Mouse (Mus musculus) small intestine, adult 2 months (tissue): Measurements from ENCODE around the gene Rcor2.

Experiments
- CTCF ChIP-seq: fragments of 200-500 bp; IDR thresholded peaks from 2 replicates; pipeline ENCODE4 v1.5.1; 2012; ENCODE audit warnings: low read depth, mild to moderate bottlenecking, control low read depth, inconsistent platforms, low read length, moderate library complexity, mixed read lengths; ENCODE audit not compliant: insufficient replicate concordance, insufficient read length; ENCODE audit errors: extremely low read depth
- POLR2A ChIP-seq: fragments of 200-500 bp; IDR thresholded peaks from 2 replicates; pipeline ENCODE4 v1.6.1; 2012; ENCODE audit warnings: low read depth, mild to moderate bottlenecking, control low read depth, inconsistent platforms, low read length, moderate library complexity

DNA sequence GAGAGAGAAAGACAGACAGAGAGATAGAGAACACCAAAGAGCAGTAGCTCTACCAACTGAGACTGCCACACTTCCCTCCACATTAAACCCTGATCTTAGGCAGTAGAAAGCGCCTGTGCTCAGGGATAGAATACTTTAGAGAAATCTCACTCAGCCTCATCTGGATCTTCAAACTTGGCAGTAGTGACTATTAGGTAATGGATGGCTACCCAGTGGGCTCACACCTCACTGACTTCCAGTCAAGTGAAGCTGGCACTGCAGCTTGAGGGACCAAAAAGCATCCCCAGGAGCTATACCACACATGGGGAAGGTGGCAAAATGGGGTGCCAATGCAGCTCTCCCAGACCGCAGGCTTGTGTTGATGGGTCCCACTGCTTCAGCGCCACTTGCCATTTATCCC, 42.9 kb upstream of the Rcor2 start:
- TF ChIP-seq POLR2A = no peak
- TF ChIP-seq CTCF = no peak
